Mouse (Mus musculus) lung, postnatal 0 days (tissue): ENCODE measurements around the gene Speg.

Source experiments
- CTCF ChIP-seq: IDR thresholded peaks from 2 replicates; pipeline ENCODE4 v1.5.1; 2016; ENCODE audit warnings: antibody characterized with exemption, mild to moderate bottlenecking
- EP300 ChIP-seq: IDR thresholded peaks from 2 replicates; pipeline ENCODE4 v1.6.1; 2016; ENCODE audit warnings: antibody characterized with exemption, mild to moderate bottlenecking, control low read depth

GRCm38 (mm10) chr1:75384470-75385141 is 9.5 kb downstream of the Speg start:
- no peak for TF ChIP-seq CTCF
- no peak for TF ChIP-seq EP300
